Mouse (Mus musculus): ENCODE measurements around the gene Trpv4.
A peak's percentile ranks its signal among the peaks of the same experiment; 100 is the strongest.

Gene Trpv4

GRCm38 (mm10) chr5:114591151-114591561 lies 67.1 kb downstream of the Trpv4 start:
- no peak for DNase-seq (ENCODE audit: extremely low spot score, low read depth, low spot score)

- DNase-seq (ENCODE audit: extremely low spot score, low read depth, low spot score), result no peak
These were observed 67.9 kb downstream of the Trpv4 start for GRCm38 (mm10) chr5:114590043-114590913.

- DNase-seq (ENCODE audit: extremely low spot score, low read depth, low spot score), result no peak
These were observed 68.8 kb downstream of the Trpv4 start for GRCm38 (mm10) chr5:114589454-114589853.

- DNase-seq (ENCODE audit: extremely low spot score, low read depth, low spot score), result no peak
These were observed 69.2 kb downstream of the Trpv4 start for GRCm38 (mm10) chr5:114589026-114589425.

GRCm38 (mm10) chr5:114588416-114588815 lies 69.8 kb downstream of the Trpv4 start:
- no peak for DNase-seq (ENCODE audit: extremely low spot score, low read depth, low spot score)

- peak; percentile 79 for DNase-seq (ENCODE audit: extremely low spot score, low read depth, low spot score)
These were observed 70.3 kb downstream of the Trpv4 start for GRCm38 (mm10) chr5:114587908-114588307.

GRCm38 (mm10) chr5:114585682-114586081 lies 72.5 kb downstream of the Trpv4 start:
- DNase-seq (ENCODE audit: extremely low spot score, low read depth, low spot score), result no peak

- DNase-seq (ENCODE audit: extremely low spot score, low read depth, low spot score), result no peak
These were observed 73.7 kb downstream of the Trpv4 start for GRCm38 (mm10) chr5:114584293-114585104.

- no peak for DNase-seq (ENCODE audit: extremely low spot score, low read depth, low spot score)
These were observed 74.6 kb downstream of the Trpv4 start for GRCm38 (mm10) chr5:114583490-114584175.

- DNase-seq (ENCODE audit: extremely low spot score, low read depth, low spot score), result no peak
These were observed 75.2 kb downstream of the Trpv4 start for GRCm38 (mm10) chr5:114583046-114583445.

- no peak for DNase-seq (ENCODE audit: extremely low spot score, low read depth, low spot score)
These were observed 76.7 kb downstream of the Trpv4 start for GRCm38 (mm10) chr5:114581486-114581885.

GRCm38 (mm10) chr5:114579714-114580357 lies 78.4 kb downstream of the Trpv4 start:
- DNase-seq (ENCODE audit: extremely low spot score, low read depth, low spot score), result no peak

GRCm38 (mm10) chr5:114578361-114578760 lies 79.9 kb downstream of the Trpv4 start:
- no peak for DNase-seq (ENCODE audit: extremely low spot score, low read depth, low spot score)

GRCm38 (mm10) chr5:114575986-114576605 lies 82.1 kb downstream of the Trpv4 start:
- DNase-seq (ENCODE audit: extremely low spot score, low read depth, low spot score), result no peak

GRCm38 (mm10) chr5:114575530-114575929 lies 82.7 kb downstream of the Trpv4 start:
- no peak for DNase-seq (ENCODE audit: extremely low spot score, low read depth, low spot score)

- no peak for DNase-seq (ENCODE audit: extremely low spot score, low read depth, low spot score)
These were observed 83.2 kb downstream of the Trpv4 start for GRCm38 (mm10) chr5:114575010-114575409.

GRCm38 (mm10) chr5:114573920-114574628 lies 84.1 kb downstream of the Trpv4 start:
- DNase-seq (ENCODE audit: extremely low spot score, low read depth, low spot score), result no peak

GRCm38 (mm10) chr5:114572997-114573396 lies 85.2 kb downstream of the Trpv4 start:
- DNase-seq (ENCODE audit: extremely low spot score, low read depth, low spot score), result no peak
